12 mouse cellular contexts compared by ENCODE assay signal in the genomic region with DNA sequence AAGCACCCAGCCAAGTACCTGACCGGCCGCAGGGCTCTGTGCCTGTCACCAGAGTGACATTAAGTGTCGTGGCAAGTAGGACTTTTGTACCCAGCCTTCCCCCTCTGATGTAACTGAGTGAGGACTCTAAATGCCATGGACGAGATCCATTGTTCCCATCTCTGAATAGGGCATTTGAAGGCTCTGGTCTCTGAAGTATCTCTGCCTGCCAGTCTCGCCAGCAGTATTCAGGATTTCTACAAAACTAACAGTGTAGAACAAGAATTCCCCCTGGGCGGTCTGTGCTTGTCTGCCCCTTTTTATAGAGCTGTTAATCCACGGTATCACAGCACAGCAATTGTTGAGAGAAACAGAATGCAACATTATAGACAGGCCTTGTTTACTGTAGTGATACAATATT.
DNase-seq lines count a peak whose midpoint lies in the region; ATAC-seq lines count a peak whose summit lies in the region.
"Had no signal": no experiment of that assay in that cellular context is flagged by ENCODE, and none has a peak within 500 bp of the region (broad histone marks: within the 10 kb centered on the region; RNA-seq: fewer than 3 reads in every experiment).

No protein-coding gene starts in this region.

- WGBS in heart, embryonic 12.5 days: 61% methylated on average over 7 of the region's 7 CpGs
- 17% methylated on average over 7 of the region's 7 CpGs for WGBS in forebrain, embryonic 14.5 days
- WGBS in limb, embryonic 12.5 days: 61% methylated on average over 7 of the region's 7 CpGs

- 0 out of 2 replicates have a peak overlapping the region, but pooled peaks have one; percentile 19 for H3K27ac ChIP-seq in heart, embryonic 12.5 days (ENCODE audit: poor library complexity, severe bottlenecking)
- H3K27ac ChIP-seq in forebrain, embryonic 14.5 days (ENCODE audit: low read depth, low read length): no peak overlapping the region
- peak overlapping the region; percentile 50 for H3K27ac ChIP-seq in limb, embryonic 12.5 days
- H3K27ac ChIP-seq: liver, embryonic 13.5 days; macrophage had no signal

- no peaks in the 10 kb centered on the region; the same call in 1 of the 2 replicates for H3K9me3 ChIP-seq in heart, embryonic 12.5 days (replicated peaks)
- H3K9me3 ChIP-seq in forebrain, embryonic 14.5 days (replicated peaks; ENCODE audit: control insufficient read depth, low read length): no peaks in the 10 kb centered on the region
- H3K9me3 ChIP-seq in limb, embryonic 12.5 days: 0 out of 2 replicates have a peak, but pooled peaks cover 6% of the 10 kb centered on the region

- no peak overlapping the region for H3K4me3 ChIP-seq in heart, embryonic 12.5 days
- no peak overlapping the region for H3K4me3 ChIP-seq in forebrain, embryonic 14.5 days (ENCODE audit: low read depth, low read length)
- no peak overlapping the region for H3K4me3 ChIP-seq in limb, embryonic 12.5 days (replicated peaks)
- H3K4me3 ChIP-seq: liver, embryonic 13.5 days had no signal

- intact Hi-C loops in heart, postnatal 10 days (cut with DNase I): no loop called here

- H3K4me2 ChIP-seq in heart, embryonic 12.5 days: no peak overlapping the region
- no peak overlapping the region for H3K4me2 ChIP-seq in forebrain, embryonic 14.5 days (ENCODE audit: low read length)
- no peak overlapping the region for H3K4me2 ChIP-seq in limb, embryonic 12.5 days
- H3K4me2 ChIP-seq: liver, embryonic 13.5 days had no signal

- H3K9ac ChIP-seq in heart, embryonic 12.5 days: no peak overlapping the region
- no peak overlapping the region for H3K9ac ChIP-seq in forebrain, embryonic 14.5 days (ENCODE audit: low read length)
- 0 out of 2 replicates have a peak overlapping the region, but pooled peaks have one; percentile 1 for H3K9ac ChIP-seq in limb, embryonic 12.5 days (replicated peaks)
- H3K9ac ChIP-seq: liver, embryonic 13.5 days had no signal

- peaks cover 6% of the 10 kb centered on the region for H3K36me3 ChIP-seq in heart, embryonic 12.5 days
- H3K36me3 ChIP-seq in forebrain, embryonic 14.5 days (ENCODE audit: control insufficient read depth, insufficient read depth, low read length): no peaks in the 10 kb centered on the region
- peaks cover 5% of the 10 kb centered on the region; the same call in 1 of the 2 replicates for H3K36me3 ChIP-seq in limb, embryonic 12.5 days

- H3K4me1 ChIP-seq in heart, embryonic 12.5 days (replicated peaks): peaks cover 33% of the 10 kb centered on the region
- H3K4me1 ChIP-seq in forebrain, embryonic 14.5 days (ENCODE audit: control insufficient read depth, insufficient read depth, low read length): peaks cover 21% of the 10 kb centered on the region
- peaks cover 57% of the 10 kb centered on the region for H3K4me1 ChIP-seq in limb, embryonic 12.5 days (replicated peaks)

- H3K27me3 ChIP-seq in heart, embryonic 12.5 days (replicated peaks): no peaks in the 10 kb centered on the region
- H3K27me3 ChIP-seq in forebrain, embryonic 14.5 days (replicated peaks; ENCODE audit: control insufficient read depth, insufficient read depth, low read length): no peaks in the 10 kb centered on the region
- no peaks in the 10 kb centered on the region for H3K27me3 ChIP-seq in limb, embryonic 12.5 days
- H3K27me3 ChIP-seq: liver, embryonic 13.5 days had no signal

- no peak for DNase-seq in heart, postnatal 10 days
- DNase-seq in Muller cell, postnatal 12 days (ENCODE audit: inconsistent ontology term): peak; percentile 60
- DNase-seq in forebrain, embryonic 14.5 days (ENCODE audit: low spot score): peak; percentile 59
- DNase-seq in right cerebral cortex, postnatal 10 days (ENCODE audit: low spot score in 2 of 2): no peak
- no peak for DNase-seq in spleen, adult 12 weeks (ENCODE audit: low spot score)
- no peak for DNase-seq in cerebellum, postnatal 25 days
- DNase-seq: embryo, embryonic 11 days; liver, embryonic 13.5 days; thymus, adult 18-20 months had no signal

- ATAC-seq in heart, embryonic 12.5 days (ENCODE audit: insufficient number of reproducible peaks, low FRiP score): no peak
- peak; percentile 35; the same call in 1 of the 2 replicates for ATAC-seq in forebrain, embryonic 14.5 days
- ATAC-seq in limb, embryonic 12.5 days (ENCODE audit: insufficient number of reproducible peaks, insufficient read depth, low FRiP score, low TSS enrichment, low read depth): no peak

Comparison
In these comparisons a context has a peak if more than half of its experiments do, and no peak if none do; other contexts are left out.
1. DNase-seq: peak in Muller cell, postnatal 12 days (single experiment) and forebrain, embryonic 14.5 days (single experiment); none in heart, postnatal 10 days (0 of 2), right cerebral cortex, postnatal 10 days (0 of 2), spleen, adult 12 weeks (single experiment) and cerebellum, postnatal 25 days (0 of 2).